Mouse (Mus musculus): Measurements from ENCODE around the gene Psma7.
A peak's percentile ranks its signal among the peaks of the same experiment; 100 is the strongest.

The Psma7 gene

GRCm38 (mm10) chr2:180042256-180042857 lies at the start of gene Psma7, which contains the start of gene Ss18l1:
Psma7 (minus strand) TSS chr2:180042433.
Ss18l1 (plus strand) TSS chr2:180042509.
- DNase-seq (ENCODE audit: low read depth, low spot score) = peak; percentile 94

GRCm38 (mm10) chr2:180090285-180090684 lies 48.1 kb upstream of the Psma7 start:
- DNase-seq (ENCODE audit: low read depth, low spot score) = no peak

GRCm38 (mm10) chr2:180087472-180087871 lies 45.2 kb upstream of the Psma7 start:
- no peak for DNase-seq (ENCODE audit: low read depth, low spot score)

GRCm38 (mm10) chr2:180086637-180087027 lies 44.4 kb upstream of the Psma7 start:
- no peak for DNase-seq (ENCODE audit: low read depth, low spot score)

- no peak for DNase-seq (ENCODE audit: low read depth, low spot score)
Observed at GRCm38 (mm10) chr2:180085926-180086636, 43.8 kb upstream of the Psma7 start.

- no peak for DNase-seq (ENCODE audit: low read depth, low spot score)
Observed at GRCm38 (mm10) chr2:180084565-180084964, 42.3 kb upstream of the Psma7 start.

GRCm38 (mm10) chr2:180083063-180083462 lies 40.8 kb upstream of the Psma7 start:
- DNase-seq (ENCODE audit: low read depth, low spot score) = no peak

- DNase-seq (ENCODE audit: low read depth, low spot score) = no peak
Observed at GRCm38 (mm10) chr2:180080680-180081079, 38.4 kb upstream of the Psma7 start.

- no peak for DNase-seq (ENCODE audit: low read depth, low spot score)
Observed at GRCm38 (mm10) chr2:180077622-180078021, 35.4 kb upstream of the Psma7 start.

- no peak for DNase-seq (ENCODE audit: low read depth, low spot score)
Observed at GRCm38 (mm10) chr2:180072886-180073285, 30.7 kb upstream of the Psma7 start.

GRCm38 (mm10) chr2:180071671-180072070 lies 29.4 kb upstream of the Psma7 start:
- DNase-seq (ENCODE audit: low read depth, low spot score) = no peak

- peak; percentile 95 for DNase-seq (ENCODE audit: low read depth, low spot score)
Observed at GRCm38 (mm10) chr2:180070481-180071453, 28.5 kb upstream of the Psma7 start, which contains the start of gene Mtg2. Mtg2 (plus strand) TSS chr2:180070588.

- DNase-seq (ENCODE audit: low read depth, low spot score) = no peak
Observed at GRCm38 (mm10) chr2:180069770-180070480, 27.7 kb upstream of the Psma7 start.

- DNase-seq (ENCODE audit: low read depth, low spot score) = no peak
Observed at GRCm38 (mm10) chr2:180063338-180064131, 21.3 kb upstream of the Psma7 start.

GRCm38 (mm10) chr2:180053001-180053400 lies 10.8 kb upstream of the Psma7 start:
- no peak for DNase-seq (ENCODE audit: low read depth, low spot score)

- peak; percentile 64 for DNase-seq (ENCODE audit: low read depth, low spot score)
Observed at GRCm38 (mm10) chr2:180051986-180052733, 9.9 kb upstream of the Psma7 start.

- peak; percentile 89 for DNase-seq (ENCODE audit: low read depth, low spot score)
Observed at GRCm38 (mm10) chr2:180050986-180051385, 8.8 kb upstream of the Psma7 start.

- DNase-seq (ENCODE audit: low read depth, low spot score) = no peak
Observed at GRCm38 (mm10) chr2:180047980-180048635, 5.9 kb upstream of the Psma7 start.

- no peak for DNase-seq (ENCODE audit: low read depth, low spot score)
Observed at GRCm38 (mm10) chr2:180047580-180047979, 5.3 kb upstream of the Psma7 start.

Data from CD4-positive, CD25-positive, alpha-beta regulatory T cell, adult 2 months (primary cell).